Mouse (Mus musculus) kidney, adult 2 months (tissue): ENCODE data around the gene Atxn1.

Experiments
- CTCF ChIP-seq: fragments of 200-500 bp; conservative IDR thresholded peaks from 2 replicates; pipeline ENCODE4 v1.5.1; 2011; ENCODE audit warnings: low read depth, mild to moderate bottlenecking, control low read depth, low read length, moderate library complexity, mixed read lengths; ENCODE audit not compliant: insufficient read depth, insufficient read length
- POLR2A ChIP-seq: fragments of 200-500 bp; IDR thresholded peaks from one replicate; pipeline ENCODE4 v1.6.1; 2011; ENCODE audit warnings: low read depth, low read length, control low read depth

DNA sequence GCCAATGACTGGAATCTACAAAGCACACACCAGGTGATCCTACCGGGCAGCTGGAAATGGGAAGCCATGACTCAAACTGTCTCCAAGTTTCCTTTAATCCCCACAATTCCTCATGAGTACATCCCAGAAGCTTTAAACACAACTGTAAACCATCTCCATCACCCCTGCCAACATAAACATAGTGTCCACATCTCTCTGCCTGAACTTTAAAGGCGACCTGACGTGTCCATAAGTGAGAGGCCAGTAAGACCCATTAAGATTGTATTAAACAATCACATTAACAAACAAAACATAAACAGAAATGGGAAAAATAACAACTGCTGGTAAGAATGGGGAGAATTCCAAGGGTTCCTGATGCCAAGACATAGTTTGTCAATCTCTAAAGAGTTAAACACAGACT is 385.1 kb downstream of the Atxn1 start:
- TF ChIP-seq CTCF (no peak), POLR2A (no peak)
